Mouse (Mus musculus): ENCODE data around the gene Ep300. TPM values are rescaled to one million over a fixed set of nuclear protein-coding genes. Genes with fewer than 3 reads are reported as not detected.

The Ep300 gene
- polyA plus RNA-seq (2012; rRNA removed): 17.0 and 31.3 TPM in 2 replicates

DNA sequence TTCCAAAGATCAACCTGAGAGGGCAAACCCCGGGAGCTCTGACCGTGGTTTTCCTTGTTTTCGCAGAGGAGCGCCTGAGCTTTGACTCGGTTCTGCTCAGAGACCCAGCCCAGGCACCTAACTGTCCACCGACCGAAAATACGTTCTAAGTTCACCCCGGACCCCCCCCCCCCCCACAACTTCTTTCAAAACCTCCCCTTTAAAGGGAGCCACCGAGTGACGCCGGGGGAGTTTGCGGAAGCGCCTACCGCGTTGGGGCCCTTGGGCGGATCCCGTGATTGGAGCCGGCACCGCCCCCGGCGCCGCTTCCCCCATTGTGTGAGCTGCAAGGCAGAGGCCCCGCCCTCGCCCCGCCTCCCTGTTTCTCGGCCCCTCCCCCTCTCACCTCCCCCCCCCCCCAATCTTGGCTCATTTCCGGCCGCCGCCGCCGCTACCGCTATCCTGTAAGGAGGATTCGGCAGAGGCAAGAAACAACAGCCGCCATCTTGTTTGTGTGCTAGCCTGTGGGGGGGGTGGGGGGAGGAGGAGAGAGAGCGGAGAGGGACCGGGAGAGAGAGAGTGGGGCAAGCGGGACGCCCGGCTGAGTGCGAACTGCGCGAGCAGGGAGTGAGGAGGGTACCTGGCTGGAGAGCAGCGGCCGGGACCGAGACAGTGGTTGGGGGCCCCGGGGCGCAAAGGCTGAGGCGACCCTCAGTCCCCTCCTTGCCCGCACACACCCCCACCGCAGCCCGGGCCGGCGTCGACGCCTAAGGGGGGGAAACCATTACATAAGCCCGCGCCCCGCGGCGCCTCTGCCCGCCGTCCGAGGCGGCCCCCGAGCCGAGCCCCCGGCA, at the start of gene Ep300:
Gene Ep300 (plus strand): TSS at position 439 of the 833 bp plus-strand sequence.
- peak; percentile 63 for DNase-seq (ENCODE audit: low read depth, low spot score)
- 1% methylated on average over 57 of the region's 68 CpGs for WGBS

DNA sequence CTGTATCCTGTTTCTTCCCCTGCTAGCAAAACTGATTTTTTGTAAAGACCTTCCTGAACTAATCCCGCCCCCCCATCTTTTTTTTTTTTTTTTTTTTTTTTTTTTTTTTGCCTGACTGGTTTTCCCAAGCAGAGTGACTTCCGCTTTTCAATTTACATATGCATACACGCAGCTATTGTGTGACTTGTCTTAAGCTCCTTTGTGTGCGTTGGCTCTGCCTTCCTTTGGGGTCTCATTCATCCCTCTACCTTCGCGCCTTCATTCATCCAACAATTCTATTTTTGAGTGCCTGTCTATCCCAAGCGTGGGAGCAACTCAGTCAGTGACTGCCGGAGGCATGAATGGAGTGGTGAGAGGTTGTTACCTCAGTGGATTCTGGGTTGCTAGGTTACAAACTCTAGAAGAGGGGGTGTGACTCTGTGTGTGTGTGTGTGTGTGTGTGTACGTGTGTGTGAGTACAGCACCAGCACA, 49.2 kb upstream of the Ep300 start:
- WGBS: 69% methylated on average over 9 of the region's 9 CpGs
- no peak for DNase-seq (ENCODE audit: low read depth, low spot score)

DNA sequence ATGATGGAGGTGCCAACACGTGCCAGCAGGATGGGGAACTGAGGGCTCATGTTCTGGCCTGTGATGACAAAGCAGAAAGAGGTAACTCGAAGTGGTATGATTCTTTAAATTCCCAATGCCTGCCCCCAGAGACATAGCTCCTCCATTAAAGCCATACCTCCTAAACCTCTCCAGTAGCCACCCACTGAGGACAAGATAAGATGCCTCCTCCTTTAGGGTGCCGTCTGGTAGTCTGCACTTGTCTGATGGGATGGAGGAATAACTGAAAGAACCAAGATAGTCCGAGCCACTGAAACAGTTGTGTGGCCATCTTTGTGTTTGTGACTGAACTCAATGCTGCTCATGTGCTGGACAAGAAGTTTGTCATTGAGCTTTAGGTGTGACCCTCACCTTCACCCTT, 47.0 kb upstream of the Ep300 start:
- DNase-seq (ENCODE audit: low read depth, low spot score): no peak
- WGBS: 82% methylated on average over 4 of the region's 4 CpGs

GRCm38 (mm10) chr15:81539560-81539959, 45.6 kb upstream of the Ep300 start:
- DNase-seq (ENCODE audit: low read depth, low spot score): no peak
- WGBS: 70% methylated on average over 2 of the region's 2 CpGs

GRCm38 (mm10) chr15:81544916-81545315, 40.2 kb upstream of the Ep300 start:
- WGBS: 94% methylated on average over 2 of the region's 2 CpGs

DNA sequence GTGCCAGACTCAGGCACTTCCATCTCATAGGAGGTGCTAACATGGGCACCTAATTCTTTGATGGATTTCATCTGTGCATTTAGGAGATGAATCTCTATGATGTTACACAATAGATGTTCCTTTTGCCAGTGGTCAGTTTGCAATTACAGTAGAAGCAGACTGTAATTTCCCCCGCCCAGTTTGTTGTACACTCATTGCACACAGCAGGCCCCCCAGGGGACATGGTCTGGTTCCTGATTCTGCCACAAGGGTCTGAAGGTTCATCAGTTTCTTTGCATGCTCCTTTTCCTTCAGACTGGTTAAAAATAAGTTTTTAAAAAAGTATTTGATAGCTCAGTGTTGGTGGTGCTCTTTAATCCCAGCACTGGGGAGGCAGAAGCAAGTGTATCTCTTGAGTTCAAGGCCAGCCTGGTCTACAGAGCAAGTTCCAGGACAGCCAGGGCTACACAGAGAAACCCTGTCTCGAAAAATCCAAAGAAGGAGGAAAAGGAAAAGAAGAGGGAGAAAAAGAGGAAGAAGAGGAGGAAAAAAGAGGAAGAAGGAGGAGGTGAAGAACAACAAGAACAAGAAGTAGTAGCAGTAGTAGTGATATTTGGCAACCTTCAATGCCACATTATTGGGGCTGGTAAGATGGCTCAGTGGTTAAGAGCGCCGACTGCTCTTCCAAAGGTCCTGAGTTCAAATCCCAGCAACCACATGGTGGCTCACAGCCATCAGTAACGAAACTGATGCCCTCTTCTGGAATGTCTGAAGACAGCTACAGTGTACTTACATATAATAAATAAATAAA, 39.6 kb upstream of the Ep300 start:
- no peak for DNase-seq (ENCODE audit: low read depth, low spot score)
- 76% methylated on average over 5 of the region's 5 CpGs for WGBS

More at GRCm38 (mm10) chr15:81544916-81545315, 40.2 kb upstream of the Ep300 start:
- DNase-seq (ENCODE audit: low read depth, low spot score): no peak

GRCm38 (mm10) chr15:81553455-81553854, 31.7 kb upstream of the Ep300 start:
- DNase-seq (ENCODE audit: low read depth, low spot score): peak; percentile 42
- 49% methylated on average over 1 of the region's 1 CpGs for WGBS

- no peak for DNase-seq (ENCODE audit: low read depth, low spot score)
- 31% methylated on average over 18 of the region's 18 CpGs for WGBS
Observed at GRCm38 (mm10) chr15:81554558-81555297, 30.4 kb upstream of the Ep300 start.

GRCm38 (mm10) chr15:81555986-81556385, 29.2 kb upstream of the Ep300 start:
- WGBS: 93% methylated on average over 3 of the region's 3 CpGs
- no peak for DNase-seq (ENCODE audit: low read depth, low spot score)

DNA sequence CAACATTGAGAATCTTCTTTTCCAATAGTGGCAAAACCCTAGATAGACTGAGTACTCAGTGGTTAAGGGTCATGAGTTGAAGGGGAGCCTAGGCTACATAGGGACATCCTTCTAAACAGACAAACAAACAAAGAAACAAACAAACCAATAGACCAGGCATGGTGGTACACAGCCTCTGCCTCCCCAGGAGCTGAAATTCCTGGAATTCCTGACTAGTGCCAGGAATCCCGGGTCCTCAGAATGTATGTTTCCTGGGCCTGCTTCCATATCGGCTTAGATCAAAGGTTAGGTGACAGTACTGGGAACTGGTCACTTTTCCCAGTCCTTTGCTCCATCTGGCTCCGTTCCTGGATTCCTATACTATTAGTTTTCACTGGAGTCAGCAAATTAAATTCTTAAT, 23.6 kb upstream of the Ep300 start:
- no peak for DNase-seq (ENCODE audit: low read depth, low spot score)
- 60% methylated on average over 3 of the region's 3 CpGs for WGBS

DNA sequence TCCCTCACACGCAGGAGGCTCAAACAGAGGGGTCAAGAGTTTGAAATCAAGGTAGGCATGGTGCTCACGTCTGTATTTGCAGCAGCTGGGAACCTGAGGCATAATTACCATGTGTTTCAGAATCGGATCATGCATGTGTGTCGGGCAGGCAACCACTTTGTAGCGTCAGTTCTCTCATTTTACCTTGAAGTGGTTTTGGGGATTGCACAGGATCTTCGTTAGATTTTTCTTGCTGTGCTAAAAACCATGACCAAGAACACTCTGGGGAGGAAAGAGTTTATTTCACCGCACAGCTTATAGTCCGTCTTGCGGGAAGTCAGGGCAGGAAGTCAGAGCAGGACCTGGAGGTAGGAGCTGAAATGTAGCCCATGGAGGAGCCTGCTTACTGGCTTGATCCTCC, 23.2 kb upstream of the Ep300 start:
- no peak for DNase-seq (ENCODE audit: low read depth, low spot score)
- 75% methylated on average over 9 of the region's 9 CpGs for WGBS

DNA sequence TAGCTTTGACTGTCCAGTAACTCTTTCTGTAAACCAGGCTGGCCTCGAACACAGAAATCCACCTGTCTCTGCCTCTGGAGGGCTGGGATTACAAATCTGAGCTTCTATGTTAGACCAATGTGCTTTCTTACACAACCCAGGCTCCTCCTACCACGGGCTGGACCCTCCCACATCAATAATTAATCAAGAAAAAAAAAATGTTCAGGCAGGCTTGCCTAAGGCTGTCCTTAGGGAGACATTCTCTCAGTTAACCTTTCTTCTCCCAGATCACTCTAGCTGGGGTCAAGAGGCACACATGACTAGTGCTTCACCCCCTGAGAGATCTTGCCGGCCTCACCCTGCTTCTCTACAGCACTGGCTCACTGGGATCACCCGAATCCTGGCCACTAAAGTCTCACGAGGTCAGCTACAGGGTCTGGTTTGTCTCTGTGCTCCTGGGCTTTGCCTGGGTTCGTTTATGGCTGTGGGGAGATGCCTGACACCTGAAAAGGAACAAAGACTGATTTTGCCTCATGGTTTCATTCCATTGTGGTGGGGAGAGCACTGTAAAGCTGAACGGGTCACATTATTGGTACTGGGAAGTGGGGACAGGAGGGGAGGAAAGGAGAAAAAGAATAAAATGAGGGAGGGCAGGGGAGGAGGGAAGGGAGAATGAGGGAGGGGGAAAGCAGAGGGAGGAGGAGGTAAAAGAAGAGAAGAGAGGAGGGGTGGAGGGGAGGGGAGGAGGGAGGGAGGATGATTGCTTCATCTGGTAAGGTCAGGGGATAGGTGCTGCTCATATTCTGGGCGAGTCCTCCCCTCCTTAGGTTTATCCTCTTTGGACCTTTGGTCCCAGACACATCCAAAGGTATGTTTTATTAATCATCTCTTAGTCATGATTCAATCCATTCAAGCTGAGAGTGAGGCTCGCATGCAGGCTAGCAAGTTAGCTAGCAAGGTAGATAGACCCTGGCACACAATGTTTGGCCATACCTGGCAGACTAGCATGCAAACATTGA, 22.4 kb upstream of the Ep300 start:
- WGBS: 21% methylated on average over 9 of the region's 9 CpGs
- peak; percentile 14 for DNase-seq (ENCODE audit: low read depth, low spot score)

- no peak for DNase-seq (ENCODE audit: low read depth, low spot score)
- 14% methylated on average over 2 of the region's 2 CpGs for WGBS
Observed at GRCm38 (mm10) chr15:81568093-81568492, 17.1 kb upstream of the Ep300 start.

DNA sequence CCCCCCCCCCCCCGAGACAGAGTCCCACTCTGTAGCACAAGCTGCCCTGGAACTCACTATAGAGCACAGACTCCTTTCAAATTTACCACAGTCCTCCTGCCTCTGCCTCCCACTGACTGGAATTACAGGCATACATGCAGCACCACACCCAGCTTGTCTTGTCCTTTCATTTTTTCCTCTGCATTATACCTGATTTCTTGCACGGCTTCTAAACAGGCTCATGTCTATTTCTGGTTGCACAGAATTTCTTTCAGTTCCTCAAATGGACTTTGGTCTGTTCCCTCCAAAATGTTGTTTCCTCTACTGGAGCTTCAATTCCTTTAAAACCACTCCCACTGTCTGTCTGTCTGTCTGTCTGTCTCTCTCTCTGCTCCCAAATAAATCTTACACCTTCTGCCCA, 16.6 kb upstream of the Ep300 start:
- no peak for DNase-seq (ENCODE audit: low read depth, low spot score)
- WGBS: 33% methylated on average over 2 of the region's 2 CpGs

- DNase-seq (ENCODE audit: low read depth, low spot score): no peak
- WGBS: 16% methylated on average over 3 of the region's 3 CpGs
Observed at GRCm38 (mm10) chr15:81576961-81577360, 8.2 kb upstream of the Ep300 start.

GRCm38 (mm10) chr15:81577743-81578165, 7.4 kb upstream of the Ep300 start:
- 80% methylated on average over 7 of the region's 7 CpGs for WGBS
- DNase-seq (ENCODE audit: low read depth, low spot score): no peak

GRCm38 (mm10) chr15:81584466-81584865, 685 bp upstream of the Ep300 start:
- DNase-seq (ENCODE audit: low read depth, low spot score): no peak
- WGBS: 2% methylated on average over 3 of the region's 3 CpGs

DNA sequence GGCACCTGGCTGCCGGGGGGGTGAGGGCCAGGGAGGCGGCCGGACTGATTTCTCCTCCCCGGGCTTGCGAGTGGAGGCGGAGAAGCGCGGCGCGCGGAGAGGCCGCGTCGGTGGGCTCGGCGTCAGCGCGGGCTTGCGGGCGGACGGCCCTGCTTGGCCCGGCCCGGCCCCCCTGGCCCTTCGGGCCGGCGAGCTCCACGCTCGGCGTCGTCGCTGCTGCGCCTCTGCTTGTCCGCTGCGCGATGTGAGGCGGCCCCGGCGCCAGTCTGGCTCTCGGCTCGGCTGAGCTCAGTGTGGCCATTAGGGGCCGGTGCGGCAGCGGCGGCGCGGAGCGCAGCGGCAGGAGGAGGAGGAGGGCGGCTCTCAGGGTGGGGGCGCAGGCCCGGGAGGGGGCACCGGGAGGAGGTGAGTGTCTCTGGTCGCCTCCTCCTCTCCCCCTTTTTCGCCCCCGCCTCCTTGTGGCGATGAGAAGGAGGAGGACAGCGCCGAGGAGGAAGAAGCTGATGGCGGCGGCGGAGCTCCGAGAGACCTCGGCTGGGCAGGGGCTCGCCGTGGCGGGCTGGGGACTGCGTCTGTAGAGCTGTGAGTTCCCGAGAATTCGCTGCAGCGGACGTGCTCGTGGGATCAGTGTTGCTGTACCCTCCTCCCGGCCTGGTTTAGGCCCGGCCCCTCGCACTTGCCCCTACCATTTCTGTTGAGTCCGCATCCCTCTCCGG, 753 bp downstream of the Ep300 start:
- no peak for DNase-seq (ENCODE audit: low read depth, low spot score)
- under 1% methylated on average over 74 of the region's 77 CpGs for WGBS
